Mouse (Mus musculus) testis, adult 2 months (tissue): ENCODE measurements at regions not wholly inside any gene's neighbourhood (a gene's known extent, or its start where the extent isn't known, plus 50 kb on each side); places are given as distances from the start of the nearest gene placed in this dataset.

Source experiments
- CTCF ChIP-seq: fragments of 200-500 bp; IDR thresholded peaks from 2 replicates; pipeline ENCODE4 v1.5.1; 2012; ENCODE audit warnings: low read depth, mild to moderate bottlenecking, inconsistent platforms, low read length, moderate library complexity; ENCODE audit not compliant: control insufficient read depth, insufficient read depth, insufficient replicate concordance
- POLR2A ChIP-seq: fragments of 200-500 bp; IDR thresholded peaks from 2 replicates; pipeline ENCODE4 v1.6.1; 2012; ENCODE audit warnings: low read depth, mild to moderate bottlenecking, inconsistent platforms, low read length, moderate library complexity; ENCODE audit not compliant: control insufficient read depth

- no peak for TF ChIP-seq CTCF
- no peak for TF ChIP-seq POLR2A
Observed at GRCm38 (mm10) chr2:92514961-92515360, 54.6 kb upstream of the Slc35c1 start.
